Mouse (Mus musculus) midbrain, embryonic 15.5 days (tissue): ENCODE measurements around the gene Slc2a3. TPM values are rescaled to one million over a fixed set of nuclear protein-coding genes. Genes with fewer than 3 reads are reported as not detected.
"Not testable (repeated sequence)": the region's sequence is repeated elsewhere in the genome, so short reads cannot be mapped to it uniquely, and the experiment has no call there.

Experiments used
- ATAC-seq: fragments of 200-750 bp; cut with Nextera tagmentation; replicated peaks from 2 replicates; pipeline ENCODE4 v1.8.0; 2017; ENCODE audit warnings: moderate TSS enrichment
- H3K27ac ChIP-seq: fragments of 300-500 bp; sonication (generic); 2 replicates; pipeline ENCODE4 v1.5.1; 2015; ENCODE audit warnings: mild to moderate bottlenecking, inconsistent platforms
- H3K27me3 ChIP-seq: fragments of 300-500 bp; sonication (generic); replicated peaks from 2 replicates; pipeline ENCODE4 v1.6.1; 2015; ENCODE audit warnings: inconsistent platforms
- H3K36me3 ChIP-seq: fragments of 300-500 bp; sonication (generic); replicated peaks from 2 replicates; pipeline ENCODE4 v1.6.1; 2015; ENCODE audit warnings: inconsistent platforms
- H3K4me1 ChIP-seq: fragments of 300-500 bp; sonication (generic); 2 replicates; pipeline ENCODE4 v1.6.1; 2015; ENCODE audit warnings: inconsistent platforms
- H3K4me2 ChIP-seq: fragments of 300-500 bp; sonication (generic); 2 replicates; pipeline ENCODE4 v1.6.1; 2015; ENCODE audit warnings: inconsistent platforms, mild to moderate bottlenecking, moderate library complexity
- H3K4me3 ChIP-seq: fragments of 300-500 bp; sonication (generic); 2 replicates; pipeline ENCODE4 v1.5.1; 2015; ENCODE audit warnings: mild to moderate bottlenecking, inconsistent platforms
- H3K9ac ChIP-seq: fragments of 300-500 bp; sonication (generic); 2 replicates; pipeline ENCODE4 v1.6.1; 2015; ENCODE audit warnings: mild to moderate bottlenecking, inconsistent platforms
- H3K9me3 ChIP-seq: fragments of 300-500 bp; sonication (generic); 2 replicates; pipeline ENCODE4 v1.6.1; 2016; ENCODE audit warnings: inconsistent platforms
- WGBS: fragments of 180-500 bp; shearing (Covaris S2); methylation state at CpG from one replicate; pipeline ENCODE4 v1.1.7; 2015; ENCODE audit warnings: mixed read lengths; 5-methylcytosine and 5-hydroxymethylcytosine counted together
- polyA plus RNA-seq: library from polyadenylated mRNA; unstranded; fragments of >200 nt; fragmentation: Nextera tagmentation; extraction: Ambion mirVana; gene quantifications from 2 replicates; pipeline ENCODE4 v1.2.1, GENCODE M21; 2015

Slc2a3 gene
- polyA plus RNA-seq, 1 experiment from 2014 or later = 36.8 TPM

- not testable (repeated sequence) for H3K4me2 ChIP-seq, H3K36me3 ChIP-seq, H3K9ac ChIP-seq, H3K9me3 ChIP-seq, H3K27me3 ChIP-seq, H3K4me1 ChIP-seq, ATAC-seq, H3K27ac ChIP-seq, H3K4me3 ChIP-seq
- WGBS = 92% methylated on average over 7 of the region's 7 CpGs
These were observed 88.3 kb downstream of the Slc2a3 start for GRCm38 (mm10) chr6:122713116-122713515.

- H3K4me2 ChIP-seq = no peak overlapping the region
- H3K36me3 ChIP-seq = no peaks in the 10 kb centered on the region
- 0 out of 2 replicates have a peak, but pooled peaks cover 2% of the 10 kb centered on the region for H3K27me3 ChIP-seq
- H3K9ac ChIP-seq = no peak overlapping the region
- peaks cover 3% of the 10 kb centered on the region; the same call in 1 of the 2 replicates for H3K4me1 ChIP-seq
- H3K4me3 ChIP-seq = no peak overlapping the region
- no peak for ATAC-seq
- 90% methylated on average over 2 of the region's 2 CpGs for WGBS
- no peaks in the 10 kb centered on the region for H3K9me3 ChIP-seq
- H3K27ac ChIP-seq = no peak overlapping the region
These were observed 90.0 kb downstream of the Slc2a3 start for GRCm38 (mm10) chr6:122711455-122711854.

- Histone ChIP-seq H3K4me2 (no peak overlapping the region), H3K9ac (no peak overlapping the region), H3K4me3 (no peak overlapping the region), H3K27me3 (0 out of 2 replicates have a peak, but pooled peaks cover 2% of the 10 kb centered on the region), H3K4me1 (no peaks in the 10 kb centered on the region), H3K27ac (no peak overlapping the region), H3K36me3 (no peaks in the 10 kb centered on the region), H3K9me3 (no peaks in the 10 kb centered on the region)
- 80% methylated on average over 4 of the region's 4 CpGs for WGBS
- ATAC-seq = no peak
These were observed 92.6 kb downstream of the Slc2a3 start for GRCm38 (mm10) chr6:122708826-122709225.

GRCm38 (mm10) chr6:122707036-122707800 is 94.2 kb downstream of the Slc2a3 start, which contains the start of gene Nanog:
Nanog (plus strand) TSS chr6:122707489.
- Histone ChIP-seq H3K4me2 (no peak within 1 kb of the TSS), H3K4me1 (peaks cover 6% of the 10 kb centered on the region; the same call in 1 of the 2 replicates), H3K36me3 (no peaks in the 10 kb centered on the region), H3K9me3 (no peaks in the 10 kb centered on the region), H3K27me3 (0 out of 2 replicates have a peak, but pooled peaks cover 2% of the 10 kb centered on the region), H3K27ac (no peak within 1 kb of the TSS), H3K4me3 (no peak within 1 kb of the TSS), H3K9ac (no peak within 1 kb of the TSS)
- 26% methylated on average over 12 of the region's 12 CpGs for WGBS
- no peak for ATAC-seq

- H3K27ac ChIP-seq = no peak overlapping the region
- no peak for ATAC-seq
- H3K9ac ChIP-seq = no peak overlapping the region
- H3K27me3 ChIP-seq = 0 out of 2 replicates have a peak, but pooled peaks cover 2% of the 10 kb centered on the region
- H3K9me3 ChIP-seq = no peaks in the 10 kb centered on the region
- H3K4me1 ChIP-seq = peaks cover 6% of the 10 kb centered on the region; the same call in 1 of the 2 replicates
- no peak overlapping the region for H3K4me2 ChIP-seq
- no peak overlapping the region for H3K4me3 ChIP-seq
- H3K36me3 ChIP-seq = no peaks in the 10 kb centered on the region
- 69% methylated on average over 12 of the region's 12 CpGs for WGBS
These were observed 95.1 kb downstream of the Slc2a3 start for GRCm38 (mm10) chr6:122706337-122706840.

DNA sequence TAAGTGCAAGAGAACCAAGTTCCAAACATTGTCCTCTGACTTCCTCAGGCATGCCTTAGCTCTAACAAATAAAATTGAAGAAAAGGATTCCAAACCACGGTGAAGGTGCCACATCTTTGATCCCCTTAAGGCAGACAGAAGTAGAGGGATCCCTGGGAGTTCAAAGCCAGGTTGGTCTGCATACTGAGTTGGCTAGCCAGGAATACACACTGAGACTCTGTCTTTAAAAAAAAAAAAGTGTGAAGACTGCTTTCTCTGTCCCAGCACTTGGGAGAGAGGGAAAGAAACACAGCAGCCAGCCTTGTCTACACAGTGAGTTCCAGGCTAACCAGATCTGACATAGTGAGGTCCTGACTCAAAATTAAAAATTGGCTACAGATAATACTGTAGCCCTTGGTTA is 97.7 kb downstream of the Slc2a3 start:
- Histone ChIP-seq H3K9me3 (no peaks in the 10 kb centered on the region), H3K4me1 (peaks cover 6% of the 10 kb centered on the region; the same call in 1 of the 2 replicates), H3K4me3 (no peak overlapping the region), H3K27ac (no peak overlapping the region), H3K27me3 (0 out of 2 replicates have a peak, but pooled peaks cover 2% of the 10 kb centered on the region), H3K4me2 (no peak overlapping the region), H3K36me3 (no peaks in the 10 kb centered on the region), H3K9ac (no peak overlapping the region)
- WGBS = 18% methylated on average over 1 of the region's 1 CpGs
- ATAC-seq = no peak

DNA sequence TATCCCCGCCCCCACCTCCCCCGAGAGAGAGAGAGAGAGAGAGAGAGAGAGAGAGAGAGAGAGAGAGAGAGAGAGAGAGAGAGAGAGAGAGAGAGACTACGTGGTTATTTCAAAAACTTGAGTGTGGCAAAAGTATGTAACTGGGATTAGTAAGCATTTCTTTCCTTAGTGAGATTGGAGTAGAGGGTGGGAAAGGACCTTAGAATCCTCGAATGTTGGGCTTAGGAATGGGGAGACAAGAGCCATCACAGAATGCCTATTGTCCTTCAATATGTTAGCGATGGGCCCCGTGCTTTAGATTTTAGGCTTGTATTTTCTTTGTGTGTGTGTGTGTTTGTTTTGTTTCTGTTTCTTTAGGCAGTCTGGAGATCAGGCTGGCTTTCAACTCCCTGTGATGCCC is 98.2 kb downstream of the Slc2a3 start:
- H3K36me3 ChIP-seq = no peaks in the 10 kb centered on the region
- H3K27me3 ChIP-seq = 0 out of 2 replicates have a peak, but pooled peaks cover under 1% of the 10 kb centered on the region
- no peak overlapping the region for H3K4me2 ChIP-seq
- H3K27ac ChIP-seq = no peak overlapping the region
- peaks cover 6% of the 10 kb centered on the region; the same call in 1 of the 2 replicates for H3K4me1 ChIP-seq
- H3K9me3 ChIP-seq = no peaks in the 10 kb centered on the region
- no peak for ATAC-seq
- H3K9ac ChIP-seq = no peak overlapping the region
- 14% methylated on average over 6 of the region's 6 CpGs for WGBS
- no peak overlapping the region for H3K4me3 ChIP-seq

DNA sequence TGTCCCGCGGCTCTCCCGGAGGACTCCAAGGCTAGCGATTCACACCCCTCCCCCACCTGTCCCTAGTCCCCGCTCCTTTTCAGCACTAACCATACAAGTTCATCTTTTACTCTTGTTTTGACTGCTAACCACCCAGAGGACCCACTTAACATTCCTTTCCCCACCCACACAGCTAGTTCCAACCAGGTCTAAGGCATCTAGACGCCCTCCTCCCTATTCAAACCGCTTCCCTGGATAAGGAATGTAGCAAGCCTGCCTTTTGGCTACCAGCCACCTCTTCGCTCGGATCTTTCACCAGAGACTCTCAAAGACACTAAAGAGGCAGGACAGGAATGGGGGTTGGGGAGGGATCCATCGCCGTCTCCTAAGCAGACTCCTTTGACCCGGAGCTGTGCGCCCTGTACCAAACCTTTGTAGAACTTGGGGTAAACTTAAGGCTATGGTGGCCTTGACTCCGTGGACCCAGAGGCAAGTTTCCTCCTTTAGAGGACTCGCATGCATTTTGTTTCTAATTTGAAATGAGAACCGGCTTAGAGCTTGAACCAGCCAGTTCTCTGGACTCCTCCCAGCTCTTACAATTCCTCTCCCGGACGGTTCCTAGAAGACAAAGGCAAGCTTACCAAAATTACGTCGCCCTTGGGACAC is 98.8 kb downstream of the Slc2a3 start:
- Histone ChIP-seq H3K36me3 (no peaks in the 10 kb centered on the region), H3K4me1 (peaks cover 6% of the 10 kb centered on the region; the same call in 1 of the 2 replicates), H3K4me3 (0 out of 2 replicates have a peak overlapping the region, but pooled peaks have one; percentile 4), H3K27ac (no peak overlapping the region), H3K9me3 (no peaks in the 10 kb centered on the region), H3K4me2 (peak overlapping the region; percentile 39), H3K27me3 (no peaks in the 10 kb centered on the region), H3K9ac (no peak overlapping the region)
- 5% methylated on average over 20 of the region's 20 CpGs for WGBS
- ATAC-seq = peak; percentile 67

DNA sequence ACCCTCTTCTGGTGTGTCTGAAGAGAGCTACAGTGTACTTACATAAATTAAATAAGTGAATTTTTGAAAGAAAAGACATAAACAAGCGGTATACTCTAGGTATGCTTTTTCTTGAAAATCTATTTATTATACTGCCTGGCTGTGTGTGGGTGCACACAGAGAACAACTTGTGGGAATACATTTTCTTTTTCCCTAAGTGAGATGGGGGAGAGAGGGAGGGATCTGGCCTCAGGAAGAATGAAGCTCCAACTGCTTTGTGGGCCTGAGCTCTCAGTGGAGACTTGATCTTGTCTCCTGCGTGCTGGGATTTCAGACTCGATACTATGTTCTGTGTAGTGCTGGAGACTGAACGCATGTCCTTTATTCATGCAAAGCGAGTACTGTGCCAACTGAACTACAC is 99.6 kb downstream of the Slc2a3 start:
- H3K27me3 ChIP-seq = no peaks in the 10 kb centered on the region
- no peak overlapping the region for H3K9ac ChIP-seq
- 81% methylated on average over 5 of the region's 5 CpGs for WGBS
- H3K36me3 ChIP-seq = no peaks in the 10 kb centered on the region
- H3K4me2 ChIP-seq = no peak overlapping the region
- H3K27ac ChIP-seq = no peak overlapping the region
- no peaks in the 10 kb centered on the region for H3K9me3 ChIP-seq
- peaks cover 6% of the 10 kb centered on the region; the same call in 1 of the 2 replicates for H3K4me1 ChIP-seq
- H3K4me3 ChIP-seq = no peak overlapping the region
- no peak for ATAC-seq

DNA sequence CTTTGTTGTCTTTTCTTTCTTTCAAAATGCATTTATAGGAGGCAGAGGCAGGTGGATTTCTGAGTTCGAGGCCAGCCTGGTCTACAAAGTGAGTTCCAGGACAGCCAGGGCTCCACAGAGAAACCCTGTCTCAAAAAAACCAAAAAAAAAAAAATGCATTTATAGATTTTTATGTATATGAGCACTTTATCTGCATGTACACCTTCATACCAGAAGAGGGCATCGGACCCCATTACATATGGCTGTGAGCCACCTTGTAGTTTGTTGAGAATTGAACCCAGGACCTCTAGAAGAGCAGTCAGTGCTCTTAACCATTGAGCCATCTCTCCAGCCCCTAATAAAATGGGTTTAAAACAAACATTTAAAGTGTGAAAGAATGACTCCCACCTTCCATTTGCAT is 101.8 kb downstream of the Slc2a3 start:
- not testable (repeated sequence) for H3K27me3 ChIP-seq, H3K4me1 ChIP-seq, ATAC-seq, H3K36me3 ChIP-seq, H3K27ac ChIP-seq, H3K4me3 ChIP-seq, H3K4me2 ChIP-seq, H3K9ac ChIP-seq, H3K9me3 ChIP-seq
- WGBS = 86% methylated on average over 2 of the region's 2 CpGs

GRCm38 (mm10) chr6:122695398-122695797 is 106.0 kb downstream of the Slc2a3 start:
- Histone ChIP-seq H3K27ac (no peak overlapping the region), H3K27me3 (no peaks in the 10 kb centered on the region), H3K9ac (no peak overlapping the region), H3K4me1 (no peaks in the 10 kb centered on the region), H3K36me3 (no peaks in the 10 kb centered on the region), H3K4me2 (no peak overlapping the region), H3K9me3 (no peaks in the 10 kb centered on the region), H3K4me3 (no peak overlapping the region)
- ATAC-seq = no peak
- WGBS = 91% methylated on average over 3 of the region's 3 CpGs

DNA sequence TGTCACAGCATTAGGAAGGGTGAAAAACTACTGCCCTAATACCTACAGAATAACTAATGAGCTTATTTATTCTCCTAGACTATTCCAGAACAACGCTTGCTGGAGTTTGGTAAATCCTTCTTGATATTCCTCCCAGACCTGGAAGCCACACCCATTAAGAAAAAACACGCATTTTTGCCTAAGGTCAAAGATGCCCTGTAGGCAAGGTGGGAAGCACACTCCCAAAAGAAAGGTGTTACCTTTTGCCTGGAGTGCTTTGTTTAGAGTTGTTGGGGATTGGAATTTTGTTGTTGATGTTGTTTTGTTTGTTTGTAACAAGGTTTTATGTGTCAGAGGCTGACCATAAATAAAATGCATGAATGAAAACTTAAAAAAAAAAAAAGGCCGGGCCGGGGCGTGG is 111.4 kb downstream of the Slc2a3 start:
- no peaks in the 10 kb centered on the region for H3K4me1 ChIP-seq

More for the DNA sequence above, 111.4 kb downstream of the Slc2a3 start:
- no peak overlapping the region for H3K27ac ChIP-seq
- 89% methylated on average over 5 of the region's 5 CpGs for WGBS
- no peak overlapping the region for H3K4me3 ChIP-seq
- H3K9ac ChIP-seq = no peak overlapping the region
- H3K9me3 ChIP-seq = no peaks in the 10 kb centered on the region
- no peaks in the 10 kb centered on the region for H3K27me3 ChIP-seq
- no peak overlapping the region for H3K4me2 ChIP-seq
- no peaks in the 10 kb centered on the region for H3K36me3 ChIP-seq
- no peak for ATAC-seq
